Mouse (Mus musculus) stomach, postnatal 0 days (tissue): ENCODE data around the gene Cep170. TPM values are rescaled to one million over a fixed set of nuclear protein-coding genes. Genes with fewer than 3 reads are reported as not detected.

ENCODE experiments used
- ATAC-seq: fragments of 200-750 bp; cut with Nextera tagmentation; 2 replicates; pipeline ENCODE4 v1.8.0; 2017; ENCODE audit not compliant: low FRiP score, low TSS enrichment
- DNase-seq: peaks from one replicate; pipeline ENCODE4 v3.0.0-alpha.2; 2016; ENCODE audit warnings: low spot score
- H3K27ac ChIP-seq: fragments of 300-500 bp; sonication (generic); replicated peaks from 2 replicates; pipeline ENCODE4 v1.5.1; 2014; ENCODE audit warnings: mild to moderate bottlenecking, control low read depth
- H3K27me3 ChIP-seq: fragments of 300-500 bp; sonication (generic); 2 replicates; pipeline ENCODE4 v1.6.1; 2014; ENCODE audit warnings: low read length; ENCODE audit not compliant: control insufficient read depth, insufficient read depth
- H3K36me3 ChIP-seq: fragments of 300-500 bp; sonication (generic); 2 replicates; pipeline ENCODE4 v1.6.1; 2014; ENCODE audit warnings: low read length, mixed read lengths; ENCODE audit not compliant: control insufficient read depth, insufficient read depth
- H3K4me1 ChIP-seq: fragments of 300-500 bp; sonication (generic); replicated peaks from 2 replicates; pipeline ENCODE4 v1.6.1; 2014; ENCODE audit warnings: antibody characterized with exemption; ENCODE audit not compliant: control insufficient read depth, insufficient read depth
- H3K4me2 ChIP-seq: fragments of 300-500 bp; sonication (generic); replicated peaks from 2 replicates; pipeline ENCODE4 v1.6.1; 2014; ENCODE audit warnings: low read depth, mild to moderate bottlenecking, control low read depth, moderate library complexity
- H3K4me3 ChIP-seq: fragments of 300-500 bp; sonication (generic); 2 replicates; pipeline ENCODE4 v1.5.1; 2014; ENCODE audit warnings: low read depth, low read length, control low read depth
- H3K9ac ChIP-seq: fragments of 300-500 bp; sonication (generic); 2 replicates; pipeline ENCODE4 v1.6.1; 2014; ENCODE audit warnings: mild to moderate bottlenecking, low read length, control low read depth, mixed read lengths
- H3K9me3 ChIP-seq: fragments of 300-500 bp; sonication (generic); 2 replicates; pipeline ENCODE4 v1.6.1; 2016; ENCODE audit warnings: low read length; ENCODE audit not compliant: control insufficient read depth
- CTCF ChIP-seq: IDR thresholded peaks from 2 replicates; pipeline ENCODE4 v1.5.1; 2016; ENCODE audit warnings: antibody characterized with exemption, low read depth, mild to moderate bottlenecking, moderate library complexity
- EP300 ChIP-seq: optimal IDR thresholded peaks from 2 replicates; pipeline ENCODE3; 2016; ENCODE audit warnings: antibody characterized with exemption
- whole genome bisulfite sequencing: fragments of 180-500 bp; shearing (Covaris S2); extraction: QIAGEN DNeasy Blood & Tissue Kit; methylation state at CpG from one replicate; pipeline ENCODE4 v1.1.7; 2014; 5-methylcytosine and 5-hydroxymethylcytosine counted together
- microRNA counts: library from miRNA; unstranded; fragments of <30 nt; microRNA quantifications from one replicate; lab custom pipeline; 2015
- microRNA-seq: library from miRNA; unstranded; fragments of <30 nt; microRNA quantifications from one replicate; pipeline ENCODE4, GENCODE M21; 2016
- polyA plus RNA-seq: library from polyadenylated mRNA; unstranded; fragments of >200 nt; fragmentation: Nextera tagmentation; extraction: Ambion mirVana; gene quantifications from 2 replicates; pipeline ENCODE4 v1.2.1, GENCODE M21; 2015

Gene Cep170
- polyA plus RNA-seq, 1 experiment from 2014 or later, result 4.9 TPM

- no peaks in the 10 kb centered on the region for H3K9me3 ChIP-seq
Measured at GRCm38 (mm10) chr1:176698647-176699046, 115.2 kb downstream of the Cep170 start.

DNA sequence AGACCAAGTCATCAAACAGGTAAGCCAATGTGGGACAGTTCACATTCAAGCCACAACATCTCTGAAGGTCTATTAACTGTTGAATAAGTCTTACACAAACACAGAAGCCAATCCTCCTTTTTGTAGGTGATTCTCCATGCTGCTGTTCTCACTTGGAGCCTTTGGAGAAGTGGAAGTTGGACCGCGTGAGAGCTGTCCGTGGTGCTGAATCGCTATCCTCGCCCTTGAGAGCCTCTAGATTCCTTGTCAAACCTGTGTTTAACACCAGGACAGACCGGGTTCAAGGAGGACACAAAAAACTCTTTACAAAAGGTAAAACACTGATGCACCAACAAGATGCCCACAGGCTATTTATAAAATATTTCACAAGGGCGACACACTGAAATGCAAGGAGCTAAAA is 116.8 kb downstream of the Cep170 start:
- no peaks in the 10 kb centered on the region for H3K4me1 ChIP-seq
- H3K4me2 ChIP-seq, result no peak overlapping the region
- no peaks in the 10 kb centered on the region for H3K27me3 ChIP-seq
- H3K9me3 ChIP-seq, result no peaks in the 10 kb centered on the region
- no peak for TF ChIP-seq CTCF
- TF ChIP-seq EP300, result no peak
- no peaks in the 10 kb centered on the region for H3K36me3 ChIP-seq
- H3K27ac ChIP-seq, result no peak overlapping the region
- H3K4me3 ChIP-seq, result no peak overlapping the region
- ATAC-seq (no peak), DNase-seq (peak; percentile 59)
- 15% methylated on average over 7 of the region's 7 CpGs for WGBS
- H3K9ac ChIP-seq, result no peak overlapping the region

More at GRCm38 (mm10) chr1:176698647-176699046, 115.2 kb downstream of the Cep170 start:
- DNase-seq, result no peak
- H3K9ac ChIP-seq, result no peak overlapping the region
- H3K4me2 ChIP-seq, result no peak overlapping the region
- ATAC-seq, result no peak
- no peaks in the 10 kb centered on the region for H3K36me3 ChIP-seq
- TF ChIP-seq CTCF (peak; percentile 48), EP300 (no peak)
- H3K27ac ChIP-seq, result no peak overlapping the region
- no peaks in the 10 kb centered on the region for H3K4me1 ChIP-seq
- no peaks in the 10 kb centered on the region for H3K27me3 ChIP-seq
- 70% methylated on average over 3 of the region's 3 CpGs for WGBS
- no peak overlapping the region for H3K4me3 ChIP-seq

DNA sequence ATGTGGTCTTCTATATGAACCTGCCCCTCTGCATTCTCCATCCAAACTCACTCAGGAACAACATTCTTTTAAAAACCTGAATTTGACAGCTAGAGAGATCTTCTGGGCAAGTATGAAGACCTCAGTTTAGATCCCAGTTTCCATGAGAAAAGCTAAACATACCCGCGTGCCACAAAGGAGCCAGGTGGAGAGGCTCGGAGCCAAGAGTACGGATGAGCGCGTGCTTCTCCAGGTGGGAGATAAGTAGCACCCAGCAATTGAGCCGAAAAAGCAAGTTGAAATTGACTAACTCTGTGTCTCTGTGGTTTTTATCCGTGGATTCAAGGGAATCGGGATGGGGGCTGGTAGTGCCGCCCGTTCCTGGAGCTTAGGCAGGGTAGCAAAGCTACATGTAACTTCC is 122.8 kb downstream of the Cep170 start:
- DNase-seq (no peak), ATAC-seq (no peak)
- H3K27ac ChIP-seq, result no peak overlapping the region
- no peak overlapping the region for H3K4me2 ChIP-seq
- H3K9ac ChIP-seq, result no peak overlapping the region
- H3K9me3 ChIP-seq, result no peaks in the 10 kb centered on the region
- WGBS, result 92% methylated on average over 11 of the region's 11 CpGs
- H3K27me3 ChIP-seq, result no peaks in the 10 kb centered on the region
- no peak overlapping the region for H3K4me3 ChIP-seq
- H3K36me3 ChIP-seq, result no peaks in the 10 kb centered on the region
- no peaks in the 10 kb centered on the region for H3K4me1 ChIP-seq
- TF ChIP-seq EP300 (no peak), CTCF (no peak)

DNA sequence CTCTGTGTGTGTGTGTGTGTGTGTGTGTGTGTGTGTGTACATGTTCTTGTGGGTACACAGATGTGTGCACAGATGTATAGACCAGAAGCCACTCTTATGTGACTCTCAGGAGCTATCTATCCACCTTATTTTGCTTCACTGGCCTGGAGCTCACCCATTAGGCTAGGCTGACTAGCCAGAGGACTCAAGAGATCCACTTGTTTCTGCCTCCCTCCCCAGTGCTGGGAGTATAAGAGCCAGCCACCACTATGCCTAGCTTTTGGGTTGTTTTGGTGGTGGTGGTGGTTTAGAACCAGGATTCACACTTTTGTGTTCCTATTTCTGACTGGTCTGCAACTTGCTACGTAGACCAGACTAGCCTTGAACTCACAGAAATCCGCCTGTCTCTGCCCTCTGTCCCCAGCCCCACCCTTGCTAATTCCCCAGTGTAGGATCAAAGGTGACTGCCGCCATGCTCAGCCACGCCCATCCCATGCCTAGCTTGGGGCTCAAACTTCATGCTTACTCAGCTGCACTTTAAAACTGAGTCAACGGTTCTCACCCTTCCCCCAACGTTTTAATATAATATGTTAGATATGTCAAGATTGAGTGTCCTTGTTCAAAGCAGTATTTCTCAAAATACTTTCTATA is 125.5 kb downstream of the Cep170 start:
- no peaks in the 10 kb centered on the region for H3K36me3 ChIP-seq
- no peaks in the 10 kb centered on the region for H3K4me1 ChIP-seq
- H3K27ac ChIP-seq, result no peak overlapping the region
- H3K27me3 ChIP-seq, result no peaks in the 10 kb centered on the region
- TF ChIP-seq CTCF (no peak), EP300 (no peak)
- ATAC-seq, result no peak
- no peak overlapping the region for H3K9ac ChIP-seq
- DNase-seq, result no peak
- H3K4me3 ChIP-seq, result no peak overlapping the region
- 73% methylated on average over 6 of the region's 6 CpGs for WGBS
- no peaks in the 10 kb centered on the region for H3K9me3 ChIP-seq
- H3K4me2 ChIP-seq, result no peak overlapping the region

MicroRNAs within 50 kb of the gene (microRNA counts, 519-probe panel; counts per million panel counts)
- microRNA mmu-miR-350 (lab: Ali Mortazavi, UCI), result 4,890 counts per million, percentile 53 among the panel's probes with 10 or more counts

Small RNAs within 50 kb of the gene (microRNA-seq; reads per million reads assigned to microRNA genes)
- gene Mir350, result 151 reads per million, percentile 49 among the genes with 10 or more reads in this experiment

Other genes starting within 250 kb of the Cep170 start
- gene Sdccag8, start 593 bp upstream of the Cep170 start, polyA plus RNA-seq, result 6.4 TPM in 2 replicates